Mouse (Mus musculus) ES-E14 (cell line): ENCODE data around the gene Sphk1.

Experiments
- CHD2 ChIP-seq: IDR thresholded peaks from 2 replicates; pipeline ENCODE4 v1.6.1; 2014; ENCODE audit warnings: mild to moderate bottlenecking, low read depth, low read length, inconsistent platforms
- HCFC1 ChIP-seq: IDR thresholded peaks from 2 replicates; pipeline ENCODE4 v1.6.1; 2012; ENCODE audit warnings: low read length, inconsistent platforms, borderline replicate concordance; ENCODE audit not compliant: insufficient read depth
- MAFK ChIP-seq: IDR thresholded peaks from 2 replicates; pipeline ENCODE4 v1.6.1; 2014; ENCODE audit warnings: mild to moderate bottlenecking, low read depth, low read length, inconsistent platforms; ENCODE audit not compliant: insufficient read depth
- ZC3H11A ChIP-seq: IDR thresholded peaks from 2 replicates; pipeline ENCODE4 v1.6.1; 2012; ENCODE audit warnings: low read depth, mild to moderate bottlenecking, inconsistent platforms, low read length, borderline replicate concordance
- ZNF384 ChIP-seq: IDR thresholded peaks from 2 replicates; pipeline ENCODE4 v1.6.1; 2012; ENCODE audit warnings: low read depth, low read length, inconsistent platforms

GRCm38 (mm10) chr11:116554171-116554878, 23.6 kb downstream of the Sphk1 start:
- TF ChIP-seq MAFK (no peak), ZC3H11A (no peak), CHD2 (no peak), HCFC1 (no peak), ZNF384 (no peak)
